Mouse (Mus musculus) forebrain, embryonic 14.5 days (tissue): ENCODE results near the gene Ncor2. TPM values are rescaled to one million over a fixed set of nuclear protein-coding genes. Genes with fewer than 3 reads are reported as not detected.
A peak's percentile ranks its signal among the peaks of the same experiment; 100 is the strongest.

Experiments used
- ATAC-seq: fragments of 200-750 bp; cut with Nextera tagmentation; 2 replicates; pipeline ENCODE4 v1.8.0; 2017; ENCODE audit warnings: mild to moderate bottlenecking, moderate library complexity
- DNase-seq: peaks from one replicate; pipeline ENCODE4 v3.0.0-alpha.2; 2015; ENCODE audit warnings: low spot score
- H3K27ac ChIP-seq: fragments of 300-500 bp; sonication (generic); 2 replicates; pipeline ENCODE4 v1.5.1; 2014; ENCODE audit warnings: low read depth, mild to moderate bottlenecking, control low read depth, low read length, moderate library complexity
- H3K27me3 ChIP-seq: fragments of 300-500 bp; sonication (generic); replicated peaks from 2 replicates; pipeline ENCODE4 v1.6.1; 2014; ENCODE audit warnings: low read length, control low read depth, mixed read lengths; ENCODE audit not compliant: control insufficient read depth, insufficient read depth
- H3K36me3 ChIP-seq: fragments of 300-500 bp; sonication (generic); 2 replicates; pipeline ENCODE4 v1.6.1; 2014; ENCODE audit warnings: low read length, control low read depth; ENCODE audit not compliant: control insufficient read depth, insufficient read depth
- H3K4me1 ChIP-seq: fragments of 300-500 bp; sonication (generic); 2 replicates; pipeline ENCODE4 v1.6.1; 2014; ENCODE audit warnings: antibody characterized with exemption, low read length, control low read depth; ENCODE audit not compliant: control insufficient read depth, insufficient read depth
- H3K4me2 ChIP-seq: fragments of 300-500 bp; sonication (generic); 2 replicates; pipeline ENCODE4 v1.6.1; 2014; ENCODE audit warnings: mild to moderate bottlenecking, control low read depth, low read length
- H3K4me3 ChIP-seq: fragments of 300-500 bp; sonication (generic); 2 replicates; pipeline ENCODE4 v1.5.1; 2014; ENCODE audit warnings: low read depth, low read length, control low read depth
- H3K9ac ChIP-seq: fragments of 300-500 bp; sonication (generic); 2 replicates; pipeline ENCODE4 v1.6.1; 2014; ENCODE audit warnings: mild to moderate bottlenecking, low read length, control low read depth, moderate library complexity
- H3K9me3 ChIP-seq: fragments of 300-500 bp; sonication (generic); replicated peaks from 2 replicates; pipeline ENCODE4 v1.6.1; 2016; ENCODE audit warnings: low read length, control low read depth, mixed read lengths; ENCODE audit not compliant: control insufficient read depth
- WGBS: fragments of 180-500 bp; shearing (Covaris S2); extraction: QIAGEN DNeasy Blood & Tissue Kit; methylation state at CpG from one replicate; pipeline ENCODE4 v1.1.7; 2014; 5-methylcytosine and 5-hydroxymethylcytosine counted together
- polyA plus RNA-seq: library from polyadenylated mRNA; unstranded; fragments of >200 nt; fragmentation: Nextera tagmentation; extraction: Ambion mirVana; gene quantifications from 2 replicates; pipeline ENCODE4 v1.2.1, GENCODE M21; 2014

Ncor2 gene
- polyA plus RNA-seq, 1 experiment from 2014 or later: 15.1 TPM

DNA sequence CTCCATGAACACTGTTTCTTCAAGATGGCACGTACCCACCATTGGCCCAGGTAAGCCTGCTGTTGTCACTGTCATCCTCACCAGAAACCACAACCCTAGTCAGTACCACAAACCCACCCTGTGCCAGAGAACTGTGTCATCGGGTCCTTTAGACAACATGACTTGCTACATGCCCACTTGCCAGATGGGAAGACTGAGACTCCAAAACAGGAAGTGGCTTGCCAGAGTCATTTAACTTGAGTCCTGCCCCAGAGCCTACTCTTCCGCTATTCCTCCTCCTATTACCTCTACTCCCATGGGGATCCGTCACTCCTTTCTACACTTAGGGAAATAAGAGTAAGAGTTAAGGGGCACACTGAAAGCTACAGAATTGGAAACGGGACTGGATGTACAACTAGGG, 39.4 kb downstream of the Ncor2 start:
- Histone ChIP-seq H3K4me2 (peak overlapping the region; percentile 62), H3K36me3 (no peaks in the 10 kb centered on the region), H3K27ac (peak overlapping the region; percentile 99), H3K9me3 (no peaks in the 10 kb centered on the region), H3K27me3 (no peaks in the 10 kb centered on the region), H3K9ac (peak overlapping the region; percentile 67; the same call in 1 of the 2 replicates), H3K4me1 (peaks cover 83% of the 10 kb centered on the region), H3K4me3 (peak overlapping the region; percentile 19; the same call in 1 of the 2 replicates)
- no peak for ATAC-seq
- WGBS: 63% methylated on average over 5 of the region's 5 CpGs
- peak; percentile 45 for DNase-seq

- Histone ChIP-seq H3K9me3 (no peaks in the 10 kb centered on the region), H3K27me3 (no peaks in the 10 kb centered on the region), H3K36me3 (no peaks in the 10 kb centered on the region), H3K27ac (peak overlapping the region; percentile 99), H3K4me1 (peaks cover 88% of the 10 kb centered on the region), H3K4me2 (0 out of 2 replicates have a peak overlapping the region, but pooled peaks have one; percentile 3), H3K4me3 (no peak overlapping the region), H3K9ac (peak overlapping the region; percentile 21; the same call in 1 of the 2 replicates)
- WGBS: 70% methylated on average over 13 of the region's 13 CpGs
- ATAC-seq: no peak
- DNase-seq: no peak
These were observed 40.1 kb downstream of the Ncor2 start for GRCm38 (mm10) chr5:125138841-125139430.

DNA sequence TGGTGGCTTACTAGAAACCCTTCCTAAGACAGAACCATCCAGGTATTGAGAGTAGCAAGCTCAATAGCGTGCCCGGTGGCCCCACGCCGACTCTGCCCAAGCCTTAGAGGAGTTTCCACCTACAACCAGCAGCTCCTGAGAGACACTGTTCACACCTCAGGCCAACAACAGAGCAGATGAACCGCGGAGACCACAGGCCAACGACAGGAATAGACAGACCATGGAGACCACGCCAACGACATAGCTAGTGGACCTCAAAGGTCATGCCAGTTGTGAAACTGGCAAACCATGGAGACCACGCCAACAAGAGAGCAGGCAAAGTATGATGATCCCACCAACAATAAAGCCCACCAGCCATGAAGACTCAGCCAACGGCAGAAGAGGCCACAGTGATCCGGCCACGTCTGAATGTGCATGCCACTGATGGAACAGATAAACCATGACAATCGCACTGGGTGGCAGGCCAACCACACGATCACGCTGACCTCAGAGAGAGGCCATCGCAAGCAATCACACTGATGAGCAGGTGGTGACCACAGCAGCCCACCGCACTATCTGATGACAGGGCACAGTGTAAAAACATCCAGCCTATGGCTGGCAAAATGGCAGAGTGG, 41.2 kb downstream of the Ncor2 start:
- Histone ChIP-seq H3K27me3 (no peaks in the 10 kb centered on the region), H3K4me2 (no peak overlapping the region), H3K9me3 (no peaks in the 10 kb centered on the region), H3K36me3 (no peaks in the 10 kb centered on the region), H3K4me3 (no peak overlapping the region), H3K9ac (no peak overlapping the region), H3K4me1 (peaks cover 87% of the 10 kb centered on the region), H3K27ac (peak overlapping the region; percentile 23; the same call in 1 of the 2 replicates)
- DNase-seq: no peak
- 90% methylated on average over 18 of the region's 18 CpGs for WGBS
- ATAC-seq: no peak

GRCm38 (mm10) chr5:125136996-125137671, 41.9 kb downstream of the Ncor2 start:
- DNase-seq (peak; percentile 57), ATAC-seq (no peak)
- H3K9ac ChIP-seq: peak overlapping the region; percentile 29; the same call in 1 of the 2 replicates
- no peak overlapping the region for H3K4me3 ChIP-seq
- peak overlapping the region; percentile 66 for H3K27ac ChIP-seq
- H3K27me3 ChIP-seq: no peaks in the 10 kb centered on the region
- no peak overlapping the region for H3K4me2 ChIP-seq
- WGBS: 46% methylated on average over 14 of the region's 14 CpGs
- no peaks in the 10 kb centered on the region for H3K36me3 ChIP-seq
- peaks cover 85% of the 10 kb centered on the region for H3K4me1 ChIP-seq
- no peaks in the 10 kb centered on the region for H3K9me3 ChIP-seq

- Histone ChIP-seq H3K9me3 (no peaks in the 10 kb centered on the region), H3K4me2 (no peak overlapping the region), H3K9ac (peak overlapping the region; percentile 29; the same call in 1 of the 2 replicates), H3K27ac (peak overlapping the region; percentile 66), H3K27me3 (no peaks in the 10 kb centered on the region), H3K36me3 (no peaks in the 10 kb centered on the region), H3K4me1 (peaks cover 85% of the 10 kb centered on the region), H3K4me3 (no peak overlapping the region)
- no peak for ATAC-seq
- no peak for DNase-seq
- WGBS: 68% methylated on average over 5 of the region's 5 CpGs
These were observed 42.6 kb downstream of the Ncor2 start for GRCm38 (mm10) chr5:125136296-125136995.

- H3K27me3 ChIP-seq: no peaks in the 10 kb centered on the region
- DNase-seq: peak; percentile 90
- peak overlapping the region; percentile 86 for H3K27ac ChIP-seq
- H3K4me1 ChIP-seq: peaks cover 84% of the 10 kb centered on the region
- no peak overlapping the region for H3K4me3 ChIP-seq
- peak overlapping the region; percentile 40; the same call in 1 of the 2 replicates for H3K9ac ChIP-seq
- ATAC-seq: peak; percentile 72
- no peaks in the 10 kb centered on the region for H3K9me3 ChIP-seq
- 0 out of 2 replicates have a peak overlapping the region, but pooled peaks have one; percentile 12 for H3K4me2 ChIP-seq
- H3K36me3 ChIP-seq: no peaks in the 10 kb centered on the region
- 5% methylated on average over 11 of the region's 11 CpGs for WGBS
These were observed 44.1 kb downstream of the Ncor2 start for GRCm38 (mm10) chr5:125134795-125135468.

GRCm38 (mm10) chr5:125134391-125134790, 44.6 kb downstream of the Ncor2 start:
- H3K27me3 ChIP-seq: no peaks in the 10 kb centered on the region
- H3K4me1 ChIP-seq: peaks cover 84% of the 10 kb centered on the region
- no peak overlapping the region for H3K4me2 ChIP-seq
- DNase-seq: peak; percentile 60
- H3K36me3 ChIP-seq: no peaks in the 10 kb centered on the region
- 18% methylated on average over 7 of the region's 7 CpGs for WGBS
- no peak overlapping the region for H3K9ac ChIP-seq
- H3K27ac ChIP-seq: peak overlapping the region; percentile 86
- H3K4me3 ChIP-seq: no peak overlapping the region
- no peaks in the 10 kb centered on the region for H3K9me3 ChIP-seq
- ATAC-seq: peak; percentile 31; the same call in 1 of the 2 replicates

GRCm38 (mm10) chr5:125133651-125134050, 45.4 kb downstream of the Ncor2 start:
- peak; percentile 82 for DNase-seq

More at GRCm38 (mm10) chr5:125133651-125134050, 45.4 kb downstream of the Ncor2 start:
- WGBS: 16% methylated on average over 4 of the region's 4 CpGs
- no peak overlapping the region for H3K9ac ChIP-seq
- ATAC-seq: no peak
- H3K9me3 ChIP-seq: no peaks in the 10 kb centered on the region
- no peaks in the 10 kb centered on the region for H3K27me3 ChIP-seq
- H3K36me3 ChIP-seq: no peaks in the 10 kb centered on the region
- H3K4me3 ChIP-seq: no peak overlapping the region
- H3K27ac ChIP-seq: peak overlapping the region; percentile 86
- H3K4me2 ChIP-seq: no peak overlapping the region
- peaks cover 84% of the 10 kb centered on the region for H3K4me1 ChIP-seq
